18 mouse cellular contexts compared by ENCODE assay signal in genomic region chr15:93821236-93821635, GRCm38 (mm10).
"Had no signal": no experiment of that assay in that cellular context is flagged by ENCODE, and none has a peak within 500 bp of the region (broad histone marks: within the 10 kb centered on the region; RNA-seq: fewer than 3 reads in every experiment).

No protein-coding gene starts in this region.

- H3K36me3 ChIP-seq: midbrain, embryonic 10.5 days; midbrain, embryonic 12.5 days; neural tube, embryonic 13.5 days; neural tube, embryonic 15.5 days had no signal

- H3K27me3 ChIP-seq: midbrain, embryonic 12.5 days; neural tube, embryonic 13.5 days; neural tube, embryonic 15.5 days had no signal

- ATAC-seq: midbrain, embryonic 16.5 days had no signal

- H3K4me2 ChIP-seq: lung, embryonic 14.5 days; midbrain, embryonic 12.5 days; neural tube, embryonic 13.5 days; neural tube, embryonic 15.5 days had no signal

- H3K27ac ChIP-seq: midbrain, embryonic 10.5 days; midbrain, embryonic 12.5 days; neural tube, embryonic 13.5 days; neural tube, embryonic 15.5 days had no signal

- H3K4me3 ChIP-seq: midbrain, embryonic 10.5 days; midbrain, embryonic 12.5 days; myocyte; neural tube, embryonic 13.5 days; neural tube, embryonic 15.5 days had no signal

- H3K9me3 ChIP-seq: midbrain, embryonic 10.5 days; midbrain, embryonic 12.5 days; neural tube, embryonic 13.5 days; neural tube, embryonic 15.5 days had no signal

- H3K4me1 ChIP-seq: midbrain, embryonic 10.5 days had no signal

- H3K9ac ChIP-seq: lung, embryonic 14.5 days; midbrain, embryonic 12.5 days; neural tube, embryonic 13.5 days; neural tube, embryonic 15.5 days had no signal

- DNase-seq: lung, embryonic 14.5 days; lung, postnatal 10 days; lung, postnatal 4 days; midbrain, embryonic 14.5 days; retina, postnatal 1 day; right cerebral cortex, adult 18-20 months; right cerebral cortex, postnatal 25 days; right cerebral cortex, postnatal 4 days; spleen, adult 18-20 months; thymus, adult 18-20 months; thymus, postnatal 14 days; thymus, postnatal 36 days had no signal
